Mouse (Mus musculus): Measurements from ENCODE around the gene Acsm3. TPM values are rescaled to one million over a fixed set of nuclear protein-coding genes. Genes with fewer than 3 reads are reported as not detected.

Acsm3 gene
- polyA plus RNA-seq, 1 experiment from 2014 or later, result 0.20 TPM

DNA sequence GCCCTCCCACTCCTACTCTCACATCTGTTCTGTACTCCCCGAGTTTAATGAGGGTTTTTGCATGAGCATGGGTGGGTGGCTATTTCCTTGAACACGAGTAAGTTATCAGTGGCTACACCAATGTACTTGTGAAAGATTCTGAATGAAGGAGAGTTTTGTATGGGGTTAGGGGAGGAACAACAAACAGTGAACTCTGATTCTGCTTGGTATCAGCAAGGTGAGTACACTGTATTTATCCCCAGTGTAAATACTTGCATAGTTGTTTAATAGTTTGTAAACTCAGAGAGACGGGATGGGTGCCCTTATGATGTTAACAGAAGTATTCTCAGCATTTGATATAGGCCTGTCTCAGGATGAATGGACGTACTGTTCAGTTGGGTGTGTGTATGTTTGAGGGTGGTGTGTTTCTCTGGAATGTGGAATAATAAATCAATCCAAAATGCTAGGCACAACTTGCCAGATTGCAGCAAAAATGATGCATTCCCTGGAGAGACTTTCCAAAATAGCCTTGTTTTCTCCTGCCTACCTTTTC, 1.5 kb downstream of the Acsm3 start:
- no peaks in the 10 kb centered on the region for H3K36me3 ChIP-seq
- DNase-seq (ENCODE audit: low spot score), result no peak
- no peaks in the 10 kb centered on the region for H3K9me3 ChIP-seq
- WGBS, result 82% methylated on average over 4 of the region's 4 CpGs
- no peak overlapping the region for H3K4me3 ChIP-seq
- H3K27ac ChIP-seq, result no peak overlapping the region
- no peaks in the 10 kb centered on the region for H3K27me3 ChIP-seq (ENCODE audit: insufficient read depth, poor library complexity, severe bottlenecking)
- no peaks in the 10 kb centered on the region for H3K4me1 ChIP-seq (replicated peaks)

DNA sequence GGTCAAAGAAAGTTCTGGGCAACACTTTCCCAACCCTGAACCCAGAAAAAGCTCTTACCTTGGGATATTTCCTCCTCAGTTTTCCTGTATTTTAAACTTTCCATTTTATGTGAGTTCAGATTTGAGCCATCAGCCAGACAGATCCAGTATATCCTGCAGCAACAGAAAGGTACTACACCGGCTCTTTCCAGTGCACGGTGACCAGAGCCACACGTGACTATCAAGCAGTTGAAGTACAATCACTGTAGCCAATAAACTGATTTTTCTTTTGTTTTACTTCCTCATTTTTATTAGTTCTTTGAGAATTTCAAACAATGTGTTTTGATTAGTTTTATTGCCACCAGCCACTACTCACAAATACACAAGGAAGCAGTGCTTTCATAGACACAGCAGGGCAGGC, 3.7 kb downstream of the Acsm3 start:
- Histone ChIP-seq H3K36me3 (no peaks in the 10 kb centered on the region), H3K27ac (no peak overlapping the region), H3K9me3 (no peaks in the 10 kb centered on the region), H3K27me3 (ENCODE audit: insufficient read depth, poor library complexity, severe bottlenecking) (no peaks in the 10 kb centered on the region), H3K4me3 (no peak overlapping the region), H3K4me1 (replicated peaks) (no peaks in the 10 kb centered on the region)
- WGBS, result 89% methylated on average over 3 of the region's 3 CpGs
- DNase-seq (ENCODE audit: low spot score), result no peak

- Histone ChIP-seq H3K27me3 (ENCODE audit: insufficient read depth, poor library complexity, severe bottlenecking) (no peaks in the 10 kb centered on the region), H3K4me1 (replicated peaks) (no peaks in the 10 kb centered on the region), H3K27ac (no peak overlapping the region), H3K36me3 (no peaks in the 10 kb centered on the region), H3K4me3 (no peak overlapping the region), H3K9me3 (no peaks in the 10 kb centered on the region)
- no peak for DNase-seq (ENCODE audit: low spot score)
- WGBS, result 86% methylated on average over 6 of the region's 6 CpGs
These were observed 6.3 kb downstream of the Acsm3 start for GRCm38 (mm10) chr7:119766996-119767395.

GRCm38 (mm10) chr7:119769895-119770294, 9.2 kb downstream of the Acsm3 start:
- Histone ChIP-seq H3K27ac (no peak overlapping the region), H3K4me3 (no peak overlapping the region), H3K9me3 (no peaks in the 10 kb centered on the region), H3K36me3 (no peaks in the 10 kb centered on the region), H3K4me1 (replicated peaks) (no peaks in the 10 kb centered on the region), H3K27me3 (ENCODE audit: insufficient read depth, poor library complexity, severe bottlenecking) (no peaks in the 10 kb centered on the region)
- no peak for DNase-seq (ENCODE audit: low spot score)
- 94% methylated on average over 8 of the region's 8 CpGs for WGBS

DNA sequence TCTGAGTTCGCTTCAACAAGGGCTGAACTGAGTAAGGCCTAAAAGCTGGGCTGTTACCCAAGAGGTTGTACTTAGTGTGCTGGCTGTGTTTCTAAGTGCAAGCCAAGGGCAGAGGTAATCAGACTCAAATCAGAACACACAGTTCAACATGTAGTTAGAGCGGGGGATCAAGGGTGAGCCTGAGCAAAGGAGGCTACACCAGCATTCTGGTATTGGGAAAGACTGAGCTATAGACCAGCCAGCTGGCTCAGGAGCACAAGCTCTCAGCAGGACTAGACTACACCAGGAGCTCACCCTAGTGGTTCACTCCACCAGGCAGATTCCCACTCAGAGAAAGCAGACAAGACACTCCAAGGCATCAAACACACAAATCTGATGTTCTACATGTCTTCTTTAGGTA, 22.7 kb downstream of the Acsm3 start:
- WGBS, result 94% methylated on average over 2 of the region's 2 CpGs
- no peaks in the 10 kb centered on the region for H3K9me3 ChIP-seq
- peaks cover 63% of the 10 kb centered on the region for H3K36me3 ChIP-seq
- H3K4me3 ChIP-seq, result no peak overlapping the region
- no peak overlapping the region for H3K27ac ChIP-seq
- no peak for DNase-seq (ENCODE audit: low spot score)
- no peaks in the 10 kb centered on the region for H3K4me1 ChIP-seq (replicated peaks)
- H3K27me3 ChIP-seq (ENCODE audit: insufficient read depth, poor library complexity, severe bottlenecking), result no peaks in the 10 kb centered on the region

DNA sequence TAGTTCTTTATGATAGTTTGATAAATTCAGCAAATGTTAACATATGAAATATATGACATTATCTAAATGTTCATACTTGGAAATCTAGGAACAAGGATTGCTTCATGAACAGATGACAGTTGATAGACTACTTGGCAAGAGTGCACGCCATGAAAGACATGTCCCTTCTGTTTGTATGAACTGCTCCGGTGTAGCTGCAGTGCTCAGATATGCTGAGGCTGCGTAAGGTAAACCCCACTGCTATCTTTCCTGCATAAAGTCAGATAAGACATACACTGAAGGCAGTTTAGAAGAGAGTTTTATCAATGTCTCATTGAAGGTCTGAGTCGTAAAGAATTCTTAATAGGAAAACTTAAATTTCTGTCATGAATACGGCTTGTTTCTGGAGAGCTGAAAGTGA, 24.2 kb downstream of the Acsm3 start:
- DNase-seq (ENCODE audit: low spot score), result no peak
- no peaks in the 10 kb centered on the region for H3K9me3 ChIP-seq
- peaks cover 78% of the 10 kb centered on the region for H3K36me3 ChIP-seq
- no peaks in the 10 kb centered on the region for H3K4me1 ChIP-seq (replicated peaks)
- H3K27me3 ChIP-seq (ENCODE audit: insufficient read depth, poor library complexity, severe bottlenecking), result no peaks in the 10 kb centered on the region
- no peak overlapping the region for H3K4me3 ChIP-seq
- H3K27ac ChIP-seq, result no peak overlapping the region
- WGBS, result 94% methylated on average over 5 of the region's 5 CpGs

DNA sequence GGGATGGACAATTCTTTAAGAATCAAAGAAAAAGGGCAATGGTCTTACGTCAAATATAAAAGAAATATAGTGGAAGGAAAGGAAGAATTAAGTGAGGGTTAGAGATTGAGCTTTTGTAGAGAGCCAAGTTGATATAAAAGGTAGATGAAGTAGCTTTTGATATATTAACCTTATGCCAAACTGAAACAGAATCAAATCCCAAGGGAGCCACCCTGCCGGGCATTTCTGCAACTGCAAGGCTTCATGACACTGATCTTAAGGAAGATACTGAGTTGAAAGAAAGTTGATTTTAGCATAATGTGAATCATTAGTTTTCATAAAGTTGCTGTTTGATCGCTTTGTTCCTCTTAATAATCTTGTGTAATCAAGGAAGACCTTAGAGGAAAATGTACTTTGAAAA, 28.3 kb downstream of the Acsm3 start:
- Histone ChIP-seq H3K27ac (no peak overlapping the region), H3K27me3 (ENCODE audit: insufficient read depth, poor library complexity, severe bottlenecking) (no peaks in the 10 kb centered on the region), H3K36me3 (peaks cover 76% of the 10 kb centered on the region), H3K4me3 (no peak overlapping the region), H3K9me3 (no peaks in the 10 kb centered on the region), H3K4me1 (replicated peaks) (peaks cover 11% of the 10 kb centered on the region; the same call in 1 of the 2 replicates)
- DNase-seq (ENCODE audit: low spot score), result no peak
- WGBS, result 95% methylated on average over 3 of the region's 3 CpGs

DNA sequence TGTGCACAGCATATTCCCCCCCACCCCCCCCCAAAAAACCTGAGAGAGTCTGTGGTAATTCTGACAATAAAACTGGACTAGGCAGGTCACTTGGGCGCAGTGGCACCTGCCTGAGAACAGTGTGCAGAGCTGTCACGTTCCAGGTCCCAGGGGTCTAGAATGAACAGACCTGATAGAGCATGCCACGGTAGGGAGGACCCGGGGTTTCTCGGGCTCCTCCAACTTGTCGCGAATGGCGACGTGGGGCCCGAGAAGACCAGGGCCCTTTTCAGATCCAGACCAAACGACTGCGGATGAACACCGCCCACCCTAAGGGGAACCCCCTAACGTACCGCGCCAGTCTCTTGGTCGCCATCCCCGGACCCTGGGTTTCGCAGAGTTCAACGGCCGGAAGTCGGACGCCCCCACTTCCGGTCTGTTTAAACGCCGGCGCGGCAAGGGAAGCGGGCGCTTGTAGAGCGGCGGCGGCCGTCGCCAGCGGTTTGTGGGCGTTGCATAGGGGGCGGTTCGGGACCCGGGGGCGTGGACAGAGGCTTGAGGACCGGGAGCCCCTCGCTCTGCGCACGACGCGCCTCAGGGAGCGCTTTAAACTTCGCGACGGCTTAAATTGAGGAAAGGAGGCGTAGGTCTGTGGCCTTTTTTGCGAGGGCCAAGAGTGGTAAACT, 33.0 kb downstream of the Acsm3 start, which contains the start of the genes Rexo5 and Eri2:
TSS of gene Rexo5 (plus strand) at position 421 of the 665 bp plus-strand sequence.
TSS of gene Eri2 (minus strand) at position 473 of the 665 bp plus-strand sequence.
- no peaks in the 10 kb centered on the region for H3K9me3 ChIP-seq
- H3K4me1 ChIP-seq (replicated peaks), result peaks cover 23% of the 10 kb centered on the region
- under 1% methylated on average over 53 of the region's 53 CpGs for WGBS
- H3K27ac ChIP-seq, result peak within 1 kb of the TSS; percentile 93
- peaks cover 30% of the 10 kb centered on the region for H3K36me3 ChIP-seq
- no peaks in the 10 kb centered on the region for H3K27me3 ChIP-seq (ENCODE audit: insufficient read depth, poor library complexity, severe bottlenecking)
- H3K4me3 ChIP-seq, result peak within 1 kb of the TSS; percentile 76
- DNase-seq (ENCODE audit: low spot score), result peak; percentile 94

DNA sequence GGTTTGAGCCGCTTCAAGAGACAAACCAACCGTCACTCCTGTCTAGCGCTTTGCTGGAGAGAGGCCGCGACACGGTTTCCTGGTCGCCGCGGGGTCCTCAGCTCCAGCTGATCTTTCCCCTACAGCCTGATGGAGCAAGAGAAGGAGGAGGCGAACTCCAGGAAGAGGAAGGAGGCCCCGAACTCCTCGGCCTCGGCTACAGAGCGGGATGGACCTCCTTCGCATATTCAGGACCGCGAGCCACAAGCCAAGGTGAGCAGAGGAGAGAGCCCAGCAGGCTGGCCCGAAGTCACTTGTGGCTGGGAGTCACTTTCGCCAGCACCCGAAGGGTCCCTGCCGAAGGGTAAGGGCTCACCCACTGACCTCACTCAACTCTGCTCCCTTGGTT, 33.5 kb downstream of the Acsm3 start:
- Histone ChIP-seq H3K4me3 (peak overlapping the region; percentile 76), H3K27ac (peak overlapping the region; percentile 93), H3K36me3 (peaks cover 25% of the 10 kb centered on the region), H3K9me3 (no peaks in the 10 kb centered on the region), H3K27me3 (ENCODE audit: insufficient read depth, poor library complexity, severe bottlenecking) (no peaks in the 10 kb centered on the region), H3K4me1 (replicated peaks) (peaks cover 23% of the 10 kb centered on the region)
- under 1% methylated on average over 21 of the region's 21 CpGs for WGBS
- DNase-seq (ENCODE audit: low spot score), result no peak

- Histone ChIP-seq H3K27ac (no peak overlapping the region), H3K9me3 (no peaks in the 10 kb centered on the region)
- no peak for DNase-seq (ENCODE audit: low spot score)
These were observed 34.6 kb downstream of the Acsm3 start for GRCm38 (mm10) chr7:119795311-119795710.

DNA sequence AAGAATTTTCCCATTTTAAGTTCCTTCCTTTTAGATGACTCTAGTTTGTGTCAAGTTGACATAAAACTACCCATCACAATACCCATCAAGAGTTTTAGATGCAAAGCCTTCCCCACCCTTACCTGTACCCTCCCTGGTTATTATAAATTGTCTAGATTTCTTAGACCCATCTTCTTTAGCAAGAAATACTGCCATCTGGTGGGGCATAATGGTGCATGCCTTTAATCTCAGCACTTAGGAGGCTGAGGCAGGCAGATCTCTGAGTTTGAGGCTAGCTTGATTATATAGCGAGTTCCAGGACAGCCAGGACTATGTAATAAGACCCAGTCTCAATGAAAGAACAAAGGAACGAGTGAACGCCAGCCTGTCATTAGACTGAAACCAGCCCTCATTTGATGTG, 39.8 kb downstream of the Acsm3 start:
- Histone ChIP-seq H3K27ac (no peak overlapping the region), H3K4me1 (replicated peaks) (no peaks in the 10 kb centered on the region), H3K9me3 (no peaks in the 10 kb centered on the region), H3K4me3 (no peak overlapping the region), H3K36me3 (peaks cover 40% of the 10 kb centered on the region), H3K27me3 (ENCODE audit: insufficient read depth, poor library complexity, severe bottlenecking) (no peaks in the 10 kb centered on the region)
- no peak for DNase-seq (ENCODE audit: low spot score)
- 93% methylated on average over 3 of the region's 3 CpGs for WGBS

More at GRCm38 (mm10) chr7:119795311-119795710, 34.6 kb downstream of the Acsm3 start:
- no peaks in the 10 kb centered on the region for H3K27me3 ChIP-seq (ENCODE audit: insufficient read depth, poor library complexity, severe bottlenecking)
- H3K4me1 ChIP-seq (replicated peaks), result peaks cover 23% of the 10 kb centered on the region
- H3K4me3 ChIP-seq, result peak overlapping the region; percentile 76
- peaks cover 25% of the 10 kb centered on the region for H3K36me3 ChIP-seq

- 90% methylated on average over 3 of the region's 3 CpGs for WGBS
- Histone ChIP-seq H3K4me1 (replicated peaks) (no peaks in the 10 kb centered on the region), H3K27ac (no peak overlapping the region), H3K27me3 (ENCODE audit: insufficient read depth, poor library complexity, severe bottlenecking) (no peaks in the 10 kb centered on the region), H3K9me3 (no peaks in the 10 kb centered on the region), H3K36me3 (peaks cover 43% of the 10 kb centered on the region), H3K4me3 (no peak overlapping the region)
- no peak for DNase-seq (ENCODE audit: low spot score)
These were observed 40.3 kb downstream of the Acsm3 start for GRCm38 (mm10) chr7:119800991-119801390.

DNA sequence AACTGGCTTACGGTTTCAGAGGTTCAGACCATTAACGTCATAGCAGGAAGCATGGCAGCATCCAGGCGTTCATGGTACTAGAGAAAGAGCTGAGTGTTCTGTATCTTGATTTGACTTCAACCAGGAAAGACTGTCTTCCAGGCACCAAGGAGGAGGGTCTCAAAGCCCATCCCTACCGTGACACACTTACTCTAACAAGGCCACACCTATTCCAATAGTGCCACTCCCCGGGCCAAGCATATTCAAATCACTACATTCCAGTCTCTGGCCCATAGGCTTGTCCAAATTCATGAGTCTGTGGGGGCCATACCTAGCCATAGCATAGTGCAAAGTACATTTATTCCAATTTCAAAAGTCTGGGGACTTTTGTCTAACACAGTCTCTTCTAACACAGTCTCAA, 46.7 kb downstream of the Acsm3 start:
- Histone ChIP-seq H3K27ac (no peak overlapping the region), H3K36me3 (peaks cover 75% of the 10 kb centered on the region), H3K27me3 (ENCODE audit: insufficient read depth, poor library complexity, severe bottlenecking) (no peaks in the 10 kb centered on the region), H3K4me3 (no peak overlapping the region), H3K9me3 (no peaks in the 10 kb centered on the region), H3K4me1 (replicated peaks) (no peaks in the 10 kb centered on the region)
- no peak for DNase-seq (ENCODE audit: low spot score)
- 93% methylated on average over 5 of the region's 5 CpGs for WGBS

All from hindbrain, embryonic 10.5 days (tissue).